ENCODE assay signal across 9 mouse cellular contexts in the genomic region with DNA sequence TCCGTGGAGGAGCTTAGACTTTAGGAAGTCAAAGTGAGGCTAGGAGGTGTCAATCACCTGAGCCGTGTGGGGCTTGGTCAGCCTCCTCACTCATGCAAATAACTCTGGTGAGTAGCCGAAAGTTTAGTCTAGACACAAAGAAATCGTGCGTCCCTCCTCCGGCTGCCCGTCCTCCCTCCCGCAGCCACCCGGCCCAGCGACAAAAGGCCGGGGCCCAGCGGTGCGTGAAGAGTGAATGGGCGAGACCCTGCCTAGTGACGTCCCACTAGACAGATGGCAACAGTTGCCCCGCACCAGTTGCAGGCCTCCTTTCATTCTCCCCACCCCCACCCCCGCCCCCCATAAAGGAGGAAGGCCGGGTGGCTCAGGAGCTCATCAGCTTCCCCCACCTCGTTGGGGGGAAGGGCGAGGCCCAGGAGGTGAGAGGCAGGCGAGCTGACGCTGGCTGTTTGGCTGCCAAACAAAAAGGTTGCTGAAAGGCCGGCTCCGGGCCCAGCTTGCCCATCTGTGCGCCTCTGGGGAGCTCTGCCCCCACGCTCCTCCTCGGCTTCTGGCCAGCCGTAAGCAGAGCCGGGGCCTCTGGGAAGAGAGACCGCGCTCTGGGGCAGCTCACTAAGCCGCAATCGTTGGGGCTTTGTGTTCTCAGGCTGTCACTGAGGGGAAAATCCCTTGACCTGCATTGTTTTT. TPM values are rescaled to one million over a fixed set of nuclear protein-coding genes. Genes with fewer than 3 reads are reported as not detected.
DNase-seq lines count a peak whose midpoint lies in the region; ATAC-seq and TF ChIP-seq lines count a peak whose summit lies in the region.
"Had no signal": no experiment of that assay in that cellular context is flagged by ENCODE, and none has a peak within 500 bp of the region (broad histone marks: within the 10 kb centered on the region; RNA-seq: fewer than 3 reads in every experiment).

No protein-coding gene starts in this region.

- peaks cover 11 to 17% of the 10 kb centered on the region in 2 experiments for H3K4me1 ChIP-seq in ES-E14 (ENCODE audit: control insufficient read depth in 2 of 2, insufficient read depth in 2 of 2, low read length in 2 of 2, poor library complexity in 1 of 2)
- peaks cover 20% of the 10 kb centered on the region for H3K4me1 ChIP-seq in forebrain, postnatal 0 days (ENCODE audit: insufficient read depth)
- H3K4me1 ChIP-seq in hindbrain, embryonic 16.5 days (ENCODE audit: control insufficient read depth, insufficient read depth, low read depth, low read length): peaks cover 49% of the 10 kb centered on the region
- peaks cover 86% of the 10 kb centered on the region for H3K4me1 ChIP-seq in limb, embryonic 10.5 days
- H3K4me1 ChIP-seq in midbrain, embryonic 11.5 days (ENCODE audit: control insufficient read depth, insufficient read depth, low read length): peaks cover 74% of the 10 kb centered on the region

- 2% methylated on average over 33 of the region's 33 CpGs for WGBS in forebrain, postnatal 0 days
- 2% methylated on average over 32 of the region's 33 CpGs for WGBS in hindbrain, embryonic 16.5 days
- 1% methylated on average over 33 of the region's 33 CpGs for WGBS in limb, embryonic 10.5 days
- WGBS in midbrain, embryonic 11.5 days: under 1% methylated on average over 33 of the region's 33 CpGs

- peak overlapping the region; percentile 35 to 40 for H3K4me3 ChIP-seq in ES-E14 (ENCODE audit: insufficient read depth in 1 of 2, low read depth in 1 of 2, low read length in 2 of 2, poor library complexity in 1 of 2, severe bottlenecking in 1 of 2)
- no peak overlapping the region for H3K4me3 ChIP-seq in forebrain, postnatal 0 days (ENCODE audit: low read depth, low read length)
- 0 out of 2 replicates have a peak overlapping the region, but pooled peaks have one; percentile 11 for H3K4me3 ChIP-seq in hindbrain, embryonic 16.5 days (ENCODE audit: low read length)
- H3K4me3 ChIP-seq in limb, embryonic 10.5 days: peak overlapping the region; percentile 36
- H3K4me3 ChIP-seq in midbrain, embryonic 11.5 days (ENCODE audit: low read depth, low read length): 0 out of 2 replicates have a peak overlapping the region, but pooled peaks have one; percentile 0

- peak; percentile 60 for ATAC-seq in forebrain, postnatal 0 days
- ATAC-seq in hindbrain, embryonic 16.5 days: peak; percentile 75
- ATAC-seq in midbrain, embryonic 11.5 days (ENCODE audit: low FRiP score): peak; percentile 82
- no peak for ATAC-seq in activated CD4-positive, CD25-positive, alpha-beta regulatory T cell, adult 4 months

- H3K27ac ChIP-seq in ES-E14 (ENCODE audit: insufficient read depth, low read depth, low read length, poor library complexity, severe bottlenecking): peak overlapping the region; percentile 60
- H3K27ac ChIP-seq in forebrain, postnatal 0 days (ENCODE audit: low read depth, low read length): peak overlapping the region; percentile 71
- H3K27ac ChIP-seq in hindbrain, embryonic 16.5 days (ENCODE audit: low read depth, low read length): peak overlapping the region; percentile 98
- H3K27ac ChIP-seq in limb, embryonic 10.5 days: peak overlapping the region; percentile 96
- peak overlapping the region; percentile 100 for H3K27ac ChIP-seq in midbrain, embryonic 11.5 days (ENCODE audit: low read depth, low read length)

- H3K9me3 ChIP-seq in ES-E14 (ENCODE audit: control insufficient read depth, insufficient read depth, low read depth, low read length): no peaks in the 10 kb centered on the region
- H3K9me3 ChIP-seq in forebrain, postnatal 0 days (ENCODE audit: low read length): no peaks in the 10 kb centered on the region
- H3K9me3 ChIP-seq in hindbrain, embryonic 16.5 days (ENCODE audit: control insufficient read depth, low read length): no peaks in the 10 kb centered on the region
- no peaks in the 10 kb centered on the region for H3K9me3 ChIP-seq in limb, embryonic 10.5 days (replicated peaks)
- H3K9me3 ChIP-seq in midbrain, embryonic 11.5 days (ENCODE audit: control insufficient read depth, low read length): no peaks in the 10 kb centered on the region

- no peak for TF ChIP-seq CTCF in forebrain, postnatal 0 days (IDR thresholded peaks at IDR 0.05; ENCODE audit: low read depth)

- peak overlapping the region; percentile 30 for H3K9ac ChIP-seq in ES-E14 (ENCODE audit: insufficient read depth, low read depth, low read length, poor library complexity, severe bottlenecking)
- H3K9ac ChIP-seq in forebrain, postnatal 0 days: peak overlapping the region; percentile 15
- peak overlapping the region; percentile 61 for H3K9ac ChIP-seq in hindbrain, embryonic 16.5 days (ENCODE audit: low read depth, low read length)
- peak overlapping the region; percentile 50 for H3K9ac ChIP-seq in midbrain, embryonic 11.5 days (ENCODE audit: low read length)

- no peaks in the 10 kb centered on the region for H3K36me3 ChIP-seq in ES-E14 (ENCODE audit: control insufficient read depth, insufficient read depth, low read length, poor library complexity, severe bottlenecking)
- no peaks in the 10 kb centered on the region for H3K36me3 ChIP-seq in forebrain, postnatal 0 days (ENCODE audit: insufficient read depth)
- H3K36me3 ChIP-seq in hindbrain, embryonic 16.5 days (ENCODE audit: control insufficient read depth, insufficient read depth, low read length): no peaks in the 10 kb centered on the region
- H3K36me3 ChIP-seq in limb, embryonic 10.5 days: no peaks in the 10 kb centered on the region
- H3K36me3 ChIP-seq in midbrain, embryonic 11.5 days (ENCODE audit: control insufficient read depth, insufficient read depth, low read length): no peaks in the 10 kb centered on the region

- H3K27me3 ChIP-seq in forebrain, postnatal 0 days (ENCODE audit: insufficient read depth, low read length): no peaks in the 10 kb centered on the region
- H3K27me3 ChIP-seq in hindbrain, embryonic 16.5 days (replicated peaks; ENCODE audit: control insufficient read depth, insufficient read depth, low read length): no peaks in the 10 kb centered on the region
- H3K27me3 ChIP-seq in limb, embryonic 10.5 days (ENCODE audit: low read depth, poor library complexity, severe bottlenecking): peaks cover 6% of the 10 kb centered on the region
- no peaks in the 10 kb centered on the region for H3K27me3 ChIP-seq in midbrain, embryonic 11.5 days (ENCODE audit: control insufficient read depth, insufficient read depth, low read length)

- H3K4me2 ChIP-seq in forebrain, postnatal 0 days (ENCODE audit: low read depth): peak overlapping the region; percentile 25
- H3K4me2 ChIP-seq in hindbrain, embryonic 16.5 days (ENCODE audit: low read length): peak overlapping the region; percentile 43
- peak overlapping the region; percentile 57 for H3K4me2 ChIP-seq in midbrain, embryonic 11.5 days

- in situ Hi-C loops in ES-E14 (cut with MboI; ENCODE audit: low sequenced_read_pairs in 2 of 2, unreplicated experiment in 2 of 2): no loop called here

- no peak for DNase-seq in ES-E14 (ENCODE audit: low read depth, low spot score)
- DNase-seq in brain, adult 2 months (ENCODE audit: low read depth, low spot score): peak; percentile 79
- DNase-seq in forebrain, postnatal 0 days: peak; percentile 77
- peak; percentile 69 for DNase-seq in limb, embryonic 10.5 days (ENCODE audit: low spot score)
- peak; percentile 98 for DNase-seq in midbrain, embryonic 11.5 days (ENCODE audit: low spot score, missing footprints)
- peak; percentile 72 for DNase-seq in skeletal muscle tissue, adult 2 months (ENCODE audit: low read depth, low spot score)

TF ChIP-seq in ES-E14, 5 proteins besides CTCF, POLR2A, EP300 and RAD21:
- TF ChIP-seq MAFK (IDR thresholded peaks at IDR 0.05; ENCODE audit: insufficient read depth, low read depth, low read length) (no peak), CHD2 (IDR thresholded peaks at IDR 0.05; ENCODE audit: low read depth, low read length) (no peak), HCFC1 (IDR thresholded peaks at IDR 0.05; ENCODE audit: borderline replicate concordance, insufficient read depth, low read length) (no peak), ZC3H11A (IDR thresholded peaks at IDR 0.05; ENCODE audit: borderline replicate concordance, low read depth, low read length) (no peak), ZNF384 (IDR thresholded peaks at IDR 0.05; ENCODE audit: low read depth, low read length) (no peak)

RNA-seq across cellular contexts. Expression of a gene that starts 15.7 kb away (rescaled TPM):
- 40.2 and 47.5 TPM in 2 replicates for total RNA-seq in ES-E14 (2012; rRNA removed)
- total RNA-seq in forebrain, postnatal 0 days (2014; rRNA removed): 9.2 and 11.9 TPM in 2 replicates
- polyA plus RNA-seq in forebrain, postnatal 0 days (2015; fragmentation: Nextera tagmentation; extraction: Ambion mirVana): 10.1 and 12.0 TPM in 2 replicates
- polyA plus RNA-seq in hindbrain, embryonic 16.5 days (2015; fragmentation: Nextera tagmentation; extraction: Ambion mirVana): 28.0 and 28.5 TPM in 2 replicates
- polyA plus RNA-seq in limb, embryonic 10.5 days (2016; fragmentation: Nextera tagmentation; extraction: Ambion mirVana): 10.1 and 17.7 TPM in 2 replicates
- polyA plus RNA-seq in midbrain, embryonic 11.5 days (2014; fragmentation: Nextera tagmentation; extraction: Ambion mirVana): 150 and 153 TPM in 2 replicates
- 100 to 1,000 TPM; 174 to 181 TPM for polyA plus RNA-seq in activated CD4-positive, CD25-positive, alpha-beta regulatory T cell, adult 4 months (2017; shearing (Covaris generic))

RNA-seq across cellular contexts. Expression of a gene that starts 26.2 kb away (rescaled TPM):
- total RNA-seq in ES-E14 (2012; rRNA removed): not detected in 2 replicates
- 7.0 and 14.2 TPM in 2 replicates for total RNA-seq in forebrain, postnatal 0 days (2014; rRNA removed)
- polyA plus RNA-seq in forebrain, postnatal 0 days (2015; fragmentation: Nextera tagmentation; extraction: Ambion mirVana): 14.7 and 19.6 TPM in 2 replicates
- polyA plus RNA-seq in hindbrain, embryonic 16.5 days (2015; fragmentation: Nextera tagmentation; extraction: Ambion mirVana): 11.8 and 24.0 TPM in 2 replicates
- 2.4 and 2.5 TPM in 2 replicates for polyA plus RNA-seq in limb, embryonic 10.5 days (2016; fragmentation: Nextera tagmentation; extraction: Ambion mirVana)
- polyA plus RNA-seq in midbrain, embryonic 11.5 days (2014; fragmentation: Nextera tagmentation; extraction: Ambion mirVana): 5.7 and 6.8 TPM in 2 replicates
- polyA plus RNA-seq in activated CD4-positive, CD25-positive, alpha-beta regulatory T cell, adult 4 months (2017; shearing (Covaris generic)): not detected

RNA-seq across cellular contexts. Expression of a gene that starts 47.8 kb away (rescaled TPM):
- total RNA-seq in ES-E14 (2012; rRNA removed): 0.13 and 0.32 TPM in 2 replicates
- 0.19 and 0.46 TPM in 2 replicates for total RNA-seq in forebrain, postnatal 0 days (2014; rRNA removed)
- polyA plus RNA-seq in forebrain, postnatal 0 days (2015; fragmentation: Nextera tagmentation; extraction: Ambion mirVana): 0.30 and 0.41 TPM in 2 replicates
- 0.15 and 0.73 TPM in 2 replicates for polyA plus RNA-seq in hindbrain, embryonic 16.5 days (2015; fragmentation: Nextera tagmentation; extraction: Ambion mirVana)
- polyA plus RNA-seq in limb, embryonic 10.5 days (2016; fragmentation: Nextera tagmentation; extraction: Ambion mirVana): not detected in 2 replicates
- polyA plus RNA-seq in midbrain, embryonic 11.5 days (2014; fragmentation: Nextera tagmentation; extraction: Ambion mirVana): not detected in 2 replicates
- polyA plus RNA-seq in activated CD4-positive, CD25-positive, alpha-beta regulatory T cell, adult 4 months (2017; shearing (Covaris generic)): not detected
- total RNA-seq: gastrocnemius, adult 8-10 months had no signal
